Mouse (Mus musculus) layer of hippocampus, postnatal 14 days (tissue): ENCODE measurements around the gene Fbxl15. TPM values are rescaled to one million over a fixed set of nuclear protein-coding genes. Genes with fewer than 3 reads are reported as not detected.
A peak's percentile ranks its signal among the peaks of the same experiment; 100 is the strongest.

Experiments
- DNase-seq, 2 experiments: peaks; one replicate each; pipeline ENCODE4 v3.0.0; 2021 to 2022; ENCODE audit warnings: low spot score in 2 of 2, mixed read lengths in 1 of 2
- total RNA-seq, 2 experiments: library from RNA; stranded (reverse); gene quantifications; 2 replicates each; pipeline ENCODE4 v1.2.3; 2021

Gene Fbxl15
- total RNA-seq, 2 experiments from 2014 or later: 32.4 to 32.9 TPM

DNA sequence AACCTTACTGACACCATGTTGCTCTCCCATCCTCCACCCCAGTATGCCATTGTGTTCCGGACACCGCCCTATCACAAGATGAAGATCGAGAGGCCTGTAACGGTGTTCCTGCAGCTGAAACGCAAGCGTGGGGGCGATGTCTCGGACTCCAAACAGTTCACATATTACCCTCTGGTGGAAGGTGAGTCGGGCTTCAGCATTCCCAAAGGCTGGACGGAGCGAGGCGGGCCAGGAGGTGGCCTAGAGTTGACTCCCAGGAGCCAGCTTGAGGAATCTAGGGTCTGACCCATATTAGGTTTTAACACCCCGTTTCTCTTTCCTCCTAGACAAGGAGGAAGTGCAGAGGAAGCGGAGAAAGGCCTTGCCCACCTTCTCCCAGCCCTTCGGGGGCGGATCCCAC lies 19.7 kb upstream of the Fbxl15 start:
- DNase-seq: no peak

GRCm38 (mm10) chr19:46308706-46309435 lies 19.1 kb upstream of the Fbxl15 start:
- DNase-seq: peak; percentile 84 to 91

GRCm38 (mm10) chr19:46309651-46310305 lies 18.2 kb upstream of the Fbxl15 start:
- DNase-seq: no peak

GRCm38 (mm10) chr19:46310312-46310865 lies 17.6 kb upstream of the Fbxl15 start:
- DNase-seq: no peak

GRCm38 (mm10) chr19:46311341-46311740 lies 16.6 kb upstream of the Fbxl15 start:
- DNase-seq: no peak

GRCm38 (mm10) chr19:46312566-46312965 lies 15.4 kb upstream of the Fbxl15 start:
- DNase-seq: no peak

- DNase-seq: no peak
Measured at GRCm38 (mm10) chr19:46313116-46313515, 14.9 kb upstream of the Fbxl15 start.

GRCm38 (mm10) chr19:46313591-46313990 lies 14.4 kb upstream of the Fbxl15 start:
- no peak for DNase-seq

DNA sequence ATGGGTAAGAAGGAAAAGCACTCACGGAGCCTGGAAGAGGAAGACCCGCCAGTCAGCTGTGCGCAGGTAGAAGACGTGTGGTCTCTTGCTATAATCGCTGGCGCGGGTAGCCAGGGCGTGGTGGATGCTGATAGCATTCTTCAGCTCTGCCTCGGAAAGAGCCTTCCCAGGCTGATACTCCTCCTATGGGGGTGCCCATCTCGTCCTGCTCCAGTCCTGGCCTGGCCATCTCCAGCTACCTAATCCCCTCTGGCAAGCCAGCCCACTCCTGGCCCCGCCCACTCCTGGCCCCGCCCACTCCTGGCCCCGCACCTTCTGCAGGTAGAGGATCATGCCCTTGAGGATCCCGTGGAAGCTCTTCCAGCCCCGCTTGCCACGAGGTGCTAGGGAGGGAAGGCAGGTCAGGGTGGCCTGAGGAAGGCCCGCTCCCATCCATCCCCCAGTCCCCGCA lies 13.8 kb upstream of the Fbxl15 start:
- DNase-seq: no peak

- DNase-seq: peak in 1 of 2 experiments; percentile 0
Measured at GRCm38 (mm10) chr19:46314872-46315742, 12.9 kb upstream of the Fbxl15 start.

- peak in 1 of 2 experiments; percentile 22 for DNase-seq
Measured at GRCm38 (mm10) chr19:46315752-46316610, 12.0 kb upstream of the Fbxl15 start.

DNA sequence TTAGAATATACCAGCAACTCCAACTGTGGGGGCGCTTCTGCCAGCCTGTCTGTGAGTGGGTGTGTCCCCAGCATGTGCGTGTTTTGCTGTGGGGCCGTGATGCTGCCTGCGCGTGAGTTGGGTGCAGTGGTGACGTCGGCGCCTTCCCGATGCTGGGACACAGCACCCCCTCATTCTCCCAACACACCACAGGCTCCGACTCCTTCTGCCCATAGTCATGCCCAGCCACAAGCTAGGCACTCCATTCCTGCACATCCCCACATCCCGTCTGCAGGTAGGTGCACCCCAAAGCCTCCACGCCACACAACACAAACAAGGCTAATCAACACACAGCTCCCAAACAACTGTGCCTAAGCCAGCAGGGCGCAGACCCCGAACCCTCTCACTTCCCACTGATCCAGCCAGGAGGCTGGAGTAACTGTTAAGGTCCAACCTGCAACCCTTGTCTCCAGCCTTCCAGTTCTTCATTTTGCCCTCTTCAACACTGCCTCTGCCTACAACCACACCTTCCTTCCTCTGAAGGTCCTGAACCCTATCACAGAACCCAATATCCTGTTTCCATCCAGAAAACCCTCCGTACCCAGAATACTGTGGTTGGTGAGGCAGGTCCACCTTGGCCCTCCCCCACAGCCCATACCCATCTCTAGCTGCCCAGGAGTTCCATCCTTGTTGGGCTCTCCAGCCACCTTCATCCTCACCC lies 11.0 kb upstream of the Fbxl15 start:
- peak in 1 of 2 experiments; percentile 84 for DNase-seq

- peak in 1 of 2 experiments; percentile 20 for DNase-seq
Measured at GRCm38 (mm10) chr19:46317546-46317885, 10.5 kb upstream of the Fbxl15 start.

DNA sequence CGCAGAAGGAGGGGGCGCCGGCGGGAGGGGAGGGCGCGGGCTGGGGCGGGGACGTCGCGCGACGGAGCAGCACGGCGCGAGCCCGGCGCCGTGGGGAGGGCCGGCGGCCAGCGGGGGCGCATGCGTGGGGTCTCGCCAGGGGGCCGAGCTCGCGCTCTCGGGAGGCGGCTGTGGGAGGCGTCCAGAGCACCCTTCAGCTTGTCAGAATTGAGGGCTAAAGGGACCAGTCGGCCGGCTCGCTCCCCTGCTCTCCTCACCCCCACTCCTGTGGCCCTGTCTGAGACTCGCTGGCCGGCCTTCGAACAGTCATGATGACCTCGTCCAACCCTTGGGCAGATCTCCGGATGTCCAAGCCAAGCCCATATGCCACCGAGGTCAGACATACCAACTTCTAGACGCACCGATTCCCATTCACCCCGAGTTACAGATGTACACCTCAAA lies 9.9 kb upstream of the Fbxl15 start:
- peak in 1 of 2 experiments; percentile 70 for DNase-seq

DNA sequence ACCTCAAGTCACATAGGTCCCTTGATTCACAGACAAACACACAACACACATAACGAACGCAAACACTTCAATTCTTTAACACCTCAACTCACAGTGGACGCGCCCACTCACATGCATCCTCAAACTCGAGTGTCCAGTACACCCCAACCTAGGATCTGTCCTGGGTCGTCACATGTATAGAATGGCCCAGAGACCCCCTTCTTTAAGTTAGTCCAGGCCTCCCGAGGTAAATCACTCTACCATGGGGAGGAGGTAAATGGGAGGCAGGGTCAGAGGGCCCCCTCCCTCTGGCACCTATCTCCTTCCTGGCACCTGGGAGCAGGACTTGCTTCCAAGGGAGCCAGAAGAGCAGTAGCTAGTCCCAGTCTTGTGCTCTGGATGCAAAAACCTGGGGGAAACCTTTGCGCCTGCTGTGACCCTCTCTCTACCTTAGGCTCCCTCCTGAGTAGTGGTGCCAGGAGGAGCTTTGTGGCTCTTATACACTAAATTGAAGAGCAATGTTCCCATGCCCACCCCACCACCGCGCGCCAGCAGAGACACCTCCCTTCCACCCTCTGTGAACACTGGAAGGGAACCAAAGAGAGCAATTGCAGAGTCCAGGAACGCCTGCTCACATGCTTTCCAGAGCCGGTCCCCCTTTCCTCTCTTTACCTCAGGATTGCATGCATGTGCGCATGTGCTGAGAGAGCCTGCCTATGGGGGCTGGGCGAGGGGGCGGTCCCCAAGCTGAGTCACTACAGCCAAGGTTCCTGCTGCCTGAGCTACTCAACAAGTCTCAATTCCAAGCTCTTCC lies 9.2 kb upstream of the Fbxl15 start:
- DNase-seq: peak in 1 of 2 experiments; percentile 93

- no peak for DNase-seq
Measured at GRCm38 (mm10) chr19:46320076-46320785, 7.8 kb upstream of the Fbxl15 start.

DNA sequence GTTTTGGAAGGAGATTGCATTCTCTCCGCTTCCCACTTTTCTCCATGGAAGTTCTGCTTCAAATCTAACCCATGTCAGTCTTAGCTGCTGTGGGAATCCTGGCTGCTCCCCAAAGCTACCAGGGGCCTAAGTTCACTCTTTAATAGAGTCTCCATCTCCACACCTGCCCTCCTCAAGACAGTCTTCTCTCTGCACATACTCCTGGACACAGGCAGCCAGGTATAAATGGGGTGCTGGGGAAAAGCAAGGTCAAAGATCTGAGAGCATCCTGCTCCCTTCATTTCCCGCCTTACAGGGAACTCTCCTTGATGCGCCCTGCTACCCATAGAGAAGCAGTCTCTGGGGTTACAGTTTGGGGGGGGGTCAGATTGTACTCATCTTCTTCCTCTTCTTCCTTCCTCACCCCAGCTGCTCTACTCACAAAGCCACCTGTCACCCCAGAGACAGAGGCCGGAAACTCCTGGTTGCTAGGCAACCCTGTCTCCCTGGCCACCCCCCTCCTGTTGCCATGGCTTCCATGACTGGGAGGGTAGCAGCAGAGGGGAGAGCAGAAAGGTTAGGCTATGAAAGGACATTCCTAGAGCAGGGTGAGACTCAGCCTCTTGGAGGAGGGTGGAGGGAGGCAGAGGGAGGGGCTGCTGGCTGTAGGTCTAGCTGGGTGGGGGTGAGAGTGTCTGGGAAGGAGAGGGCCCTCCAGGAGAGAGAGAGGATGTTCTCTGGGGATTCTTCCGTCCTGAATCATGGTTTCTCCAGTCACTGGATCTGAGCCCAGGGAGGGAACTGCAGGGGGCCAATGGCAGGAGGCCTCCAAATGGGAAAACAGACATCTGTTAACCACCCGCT lies 6.7 kb upstream of the Fbxl15 start:
- peak in 1 of 2 experiments; percentile 63 for DNase-seq
